Mouse (Mus musculus) small intestine, adult 2 months (tissue): ENCODE results near the gene Aspn.

Source experiments
- CTCF ChIP-seq: fragments of 200-500 bp; IDR thresholded peaks from 2 replicates; pipeline ENCODE4 v1.5.1; 2012; ENCODE audit warnings: low read depth, mild to moderate bottlenecking, control low read depth, inconsistent platforms, low read length, moderate library complexity, mixed read lengths; ENCODE audit not compliant: insufficient replicate concordance, insufficient read length; ENCODE audit errors: extremely low read depth
- POLR2A ChIP-seq: fragments of 200-500 bp; IDR thresholded peaks from 2 replicates; pipeline ENCODE4 v1.6.1; 2012; ENCODE audit warnings: low read depth, mild to moderate bottlenecking, control low read depth, inconsistent platforms, low read length, moderate library complexity

DNA sequence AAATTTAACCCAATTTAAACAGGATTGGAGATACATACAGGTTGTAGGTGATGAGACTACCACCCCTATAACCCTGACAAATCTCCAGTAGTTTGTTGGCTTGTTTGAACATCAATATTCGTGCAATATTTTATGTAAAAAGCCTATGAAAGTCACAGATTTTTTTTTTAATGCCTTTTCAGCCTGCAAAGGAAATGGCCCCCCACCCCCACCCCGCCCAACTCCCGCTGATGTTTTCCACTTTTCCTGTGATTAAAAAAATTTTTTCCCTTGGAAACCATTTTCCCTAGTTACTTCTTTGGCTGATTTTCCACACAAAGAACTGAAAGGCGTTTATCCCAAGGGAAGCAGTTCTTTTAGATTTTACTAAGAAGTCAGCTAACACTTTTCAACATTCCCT is 39.7 kb upstream of the Aspn start, which contains the start of gene Ecm2:
- TF ChIP-seq CTCF (no peak), POLR2A (no peak)
